7 mouse cellular contexts compared by ENCODE assay signal in genomic region chr1:36545845-36546600, GRCm38 (mm10). TPM values are rescaled to one million over a fixed set of nuclear protein-coding genes. Genes with fewer than 3 reads are reported as not detected.
DNase-seq lines count a peak whose midpoint lies in the region; ATAC-seq and TF ChIP-seq lines count a peak whose summit lies in the region.

No protein-coding gene starts in this region.

- H3K9me3 ChIP-seq in hindbrain, embryonic 13.5 days, result no peaks in the 10 kb centered on the region
- no peaks in the 10 kb centered on the region for H3K9me3 ChIP-seq in midbrain, embryonic 10.5 days (replicated peaks)

- H3K36me3 ChIP-seq in hindbrain, embryonic 13.5 days, result peaks cover 42% of the 10 kb centered on the region
- H3K36me3 ChIP-seq in midbrain, embryonic 10.5 days, result peaks cover 46% of the 10 kb centered on the region

- DNase-seq in layer of hippocampus, adult 2 months (ENCODE audit: low spot score in 2 of 2), result no peak
- no peak for DNase-seq in layer of hippocampus, adult 9-10 months (ENCODE audit: low spot score)
- DNase-seq in midbrain, embryonic 10.5 days (ENCODE audit: low spot score), result no peak
- no peak for DNase-seq in right cerebral cortex, postnatal 10 days (ENCODE audit: low spot score in 2 of 2)

- H3K4me1 ChIP-seq in brown adipose tissue, adult 24 weeks (ENCODE audit: control insufficient read depth, insufficient read depth, insufficient read length, low read length), result peaks cover 5% of the 10 kb centered on the region; the same call in 1 of the 2 replicates
- peaks cover 48% of the 10 kb centered on the region for H3K4me1 ChIP-seq in hindbrain, embryonic 13.5 days (replicated peaks)
- H3K4me1 ChIP-seq in midbrain, embryonic 10.5 days, result peaks cover 44% of the 10 kb centered on the region

- peak overlapping the region; percentile 96 for H3K4me3 ChIP-seq in layer of hippocampus, adult 2 months
- peak overlapping the region; percentile 83 for H3K4me3 ChIP-seq in brown adipose tissue, adult 24 weeks (ENCODE audit: insufficient read depth, low read depth, low read length)
- H3K4me3 ChIP-seq in hindbrain, embryonic 13.5 days, result peak overlapping the region; percentile 57
- H3K4me3 ChIP-seq in midbrain, embryonic 10.5 days, result peak overlapping the region; percentile 61

- peak; percentile 61 for TF ChIP-seq CTCF in layer of hippocampus, adult 2 months (conservative IDR thresholded peaks at IDR 0.05)

- no peak for ATAC-seq in hindbrain, embryonic 13.5 days (ENCODE audit: low FRiP score)
- no peak for ATAC-seq in frontal cortex, adult (ENCODE audit: low TSS enrichment)

- whole genome bisulfite sequencing in hindbrain, embryonic 13.5 days, result 73% methylated on average over 19 of the region's 19 CpGs
- WGBS in midbrain, embryonic 10.5 days, result 77% methylated on average over 19 of the region's 19 CpGs

- peak overlapping the region; percentile 63 for H3K4me2 ChIP-seq in hindbrain, embryonic 13.5 days

- no peaks in the 10 kb centered on the region for H3K27me3 ChIP-seq in hindbrain, embryonic 13.5 days
- H3K27me3 ChIP-seq in midbrain, embryonic 10.5 days (ENCODE audit: low read depth, poor library complexity, severe bottlenecking), result no peaks in the 10 kb centered on the region

- peak overlapping the region; percentile 79 for H3K9ac ChIP-seq in hindbrain, embryonic 13.5 days

- H3K27ac ChIP-seq in layer of hippocampus, adult 2 months, result peak overlapping the region; percentile 94
- peak overlapping the region; percentile 67 for H3K27ac ChIP-seq in brown adipose tissue, adult 24 weeks (replicated peaks; ENCODE audit: low read depth, low read length)
- H3K27ac ChIP-seq in hindbrain, embryonic 13.5 days, result no peak overlapping the region
- H3K27ac ChIP-seq in midbrain, embryonic 10.5 days (replicated peaks), result no peak overlapping the region

RNA-seq across cellular contexts. Expression of gene Ankrd39, which starts 1.2 kb away (rescaled TPM):
- total RNA-seq in layer of hippocampus, adult 2 months (2021), result 10 to 100 TPM; 13.4 to 13.7 TPM
- 5.0 and 8.4 TPM in 2 replicates for polyA plus RNA-seq in brown adipose tissue, adult 24 weeks (2012; ENCODE audit: insufficient read depth, insufficient read length, missing spikeins)
- 22.4 TPM in 2 replicates for polyA plus RNA-seq in hindbrain, embryonic 13.5 days (2015; fragmentation: Nextera tagmentation; extraction: Ambion mirVana)
- polyA plus RNA-seq in midbrain, embryonic 10.5 days (2016; fragmentation: Nextera tagmentation; extraction: Ambion mirVana), result 17.8 and 21.2 TPM in 2 replicates

RNA-seq across cellular contexts. Expression of gene Gm42417, which starts 6.8 kb away (rescaled TPM):
- not detected for total RNA-seq in layer of hippocampus, adult 2 months (2021)
- 4.1 and 7.8 TPM in 2 replicates for polyA plus RNA-seq in brown adipose tissue, adult 24 weeks (2012; ENCODE audit: insufficient read depth, insufficient read length, missing spikeins)
- polyA plus RNA-seq in hindbrain, embryonic 13.5 days (2015; fragmentation: Nextera tagmentation; extraction: Ambion mirVana), result 0.43 TPM in 1 of 2 replicates, not detected in the other
- 0.69 TPM in 1 of 2 replicates, not detected in the other for polyA plus RNA-seq in midbrain, embryonic 10.5 days (2016; fragmentation: Nextera tagmentation; extraction: Ambion mirVana)

RNA-seq across cellular contexts. Expression of gene Ankrd23, which starts 9.3 kb away (rescaled TPM):
- 10 to 100 TPM in 1 of 2 experiments, 1 to 10 TPM in 1; 6.8 to 10.3 TPM for total RNA-seq in layer of hippocampus, adult 2 months (2021)
- 17.9 and 25.2 TPM in 2 replicates for polyA plus RNA-seq in brown adipose tissue, adult 24 weeks (2012; ENCODE audit: insufficient read depth, insufficient read length, missing spikeins)
- 16.3 and 19.5 TPM in 2 replicates for polyA plus RNA-seq in hindbrain, embryonic 13.5 days (2015; fragmentation: Nextera tagmentation; extraction: Ambion mirVana)
- polyA plus RNA-seq in midbrain, embryonic 10.5 days (2016; fragmentation: Nextera tagmentation; extraction: Ambion mirVana), result 16.3 and 17.4 TPM in 2 replicates

RNA-seq across cellular contexts. Expression of gene Sema4c, which starts 12.1 kb away (rescaled TPM):
- total RNA-seq in layer of hippocampus, adult 2 months (2021), result 10 to 100 TPM; 13.4 to 13.6 TPM
- 4.1 and 6.7 TPM in 2 replicates for polyA plus RNA-seq in brown adipose tissue, adult 24 weeks (2012; ENCODE audit: insufficient read depth, insufficient read length, missing spikeins)
- polyA plus RNA-seq in hindbrain, embryonic 13.5 days (2015; fragmentation: Nextera tagmentation; extraction: Ambion mirVana), result 28.3 and 31.8 TPM in 2 replicates
- 20.8 and 26.3 TPM in 2 replicates for polyA plus RNA-seq in midbrain, embryonic 10.5 days (2016; fragmentation: Nextera tagmentation; extraction: Ambion mirVana)

RNA-seq across cellular contexts. Expression of gene Cnnm3, which starts 34.4 kb away (rescaled TPM):
- total RNA-seq in layer of hippocampus, adult 2 months (2021), result 10 to 100 TPM; 33.1 to 38.1 TPM
- polyA plus RNA-seq in brown adipose tissue, adult 24 weeks (2012; ENCODE audit: insufficient read depth, insufficient read length, missing spikeins), result 7.2 and 7.3 TPM in 2 replicates
- polyA plus RNA-seq in hindbrain, embryonic 13.5 days (2015; fragmentation: Nextera tagmentation; extraction: Ambion mirVana), result 4.2 and 5.1 TPM in 2 replicates
- polyA plus RNA-seq in midbrain, embryonic 10.5 days (2016; fragmentation: Nextera tagmentation; extraction: Ambion mirVana), result 2.6 and 3.1 TPM in 2 replicates

Comparison
In these comparisons a context has a peak if more than half of its experiments do, and no peak if none do; other contexts are left out.
1. H3K27ac ChIP-seq: peak in layer of hippocampus, adult 2 months (single experiment) and brown adipose tissue, adult 24 weeks (single experiment); none in hindbrain, embryonic 13.5 days (single experiment) and midbrain, embryonic 10.5 days (single experiment).
2. Peak in every context shown above with its lines, with median percentiles within 50 percentile points of each other: H3K4me3 ChIP-seq.